Mouse (Mus musculus): ENCODE results near the gene Gm11562. TPM values are rescaled to one million over a fixed set of nuclear protein-coding genes. Genes with fewer than 3 reads are reported as not detected.
"Not testable (repeated sequence)": the region's sequence is repeated elsewhere in the genome, so short reads cannot be mapped to it uniquely, and the experiment has no call there.

Gm11562 gene
- total RNA-seq, 2 experiments from 2014 or later = not detected

- intact Hi-C loops (cut with DNase I); DNase-seq (ENCODE audit: low spot score in 2 of 2): not testable (repeated sequence)
Measured at GRCm38 (mm10) chr11:99597742-99598141, 22.5 kb downstream of the Gm11562 start, which contains the start of gene Krtap9-3. Krtap9-3 (minus strand) TSS chr11:99598105.

- DNase-seq (ENCODE audit: low spot score in 2 of 2) = no peak
- intact Hi-C loops (cut with DNase I) = no loop called here
Measured at GRCm38 (mm10) chr11:99590981-99591380, 29.3 kb downstream of the Gm11562 start, which contains the start of gene Krtap1-3. Krtap1-3 (minus strand) TSS chr11:99591339.

- intact Hi-C loops (cut with DNase I) = no loop called here
- DNase-seq (ENCODE audit: low spot score in 2 of 2) = peak; percentile 9 to 38
Measured at GRCm38 (mm10) chr11:99585096-99585495, 35.1 kb downstream of the Gm11562 start.

- intact Hi-C loops (cut with DNase I) = loop anchor here (5.0 kb wide), 1 partner anchor 584 kb away; no protein-coding TSS in a partner anchor
- DNase-seq (ENCODE audit: low spot score in 2 of 2) = no peak
Measured at GRCm38 (mm10) chr11:99583245-99583704, 37.0 kb downstream of the Gm11562 start, which contains the start of gene Krtap1-4. Krtap1-4 (minus strand) TSS chr11:99583654.

- DNase-seq (ENCODE audit: low spot score in 2 of 2) = no peak
- intact Hi-C loops (cut with DNase I) = loop anchor here (5.0 kb wide), 1 partner anchor 586 kb away; no protein-coding TSS in a partner anchor
Measured at GRCm38 (mm10) chr11:99581564-99581963, 38.7 kb downstream of the Gm11562 start.

GRCm38 (mm10) chr11:99581051-99581450, 39.2 kb downstream of the Gm11562 start:
- DNase-seq (ENCODE audit: low spot score in 2 of 2) = no peak
- intact Hi-C loops (cut with DNase I) = loop anchor here (5.0 kb wide), 1 partner anchor 586 kb away; no protein-coding TSS in a partner anchor

- no peak for DNase-seq (ENCODE audit: low spot score in 2 of 2)
- intact Hi-C loops (cut with DNase I) = loop anchor here (5.0 kb wide), 1 partner anchor 587 kb away; no protein-coding TSS in a partner anchor
Measured at GRCm38 (mm10) chr11:99580636-99581035, 39.6 kb downstream of the Gm11562 start, which contains the start of gene Krtap1-5. Krtap1-5 (minus strand) TSS chr11:99581016.

- peak; percentile 39 to 75 for DNase-seq (ENCODE audit: low spot score in 2 of 2)
- intact Hi-C loops (cut with DNase I) = loop anchor here (5.0 kb wide), 1 partner anchor 107 kb away; no protein-coding TSS in a partner anchor
Measured at GRCm38 (mm10) chr11:99574106-99574505, 46.1 kb downstream of the Gm11562 start.

GRCm38 (mm10) chr11:99573164-99573563, 47.1 kb downstream of the Gm11562 start:
- intact Hi-C loops (cut with DNase I) = loop anchor here (5.0 kb wide), 1 partner anchor 106 kb away; no protein-coding TSS in a partner anchor
- DNase-seq (ENCODE audit: low spot score in 2 of 2) = peak in 1 of 2 experiments; percentile 13

Other genes with a start within 250 kb of the Gm11562 start
- gene Krt28, start 245.5 kb downstream of the Gm11562 start, total RNA-seq (2021) = under 1 TPM; 0.22 to 0.34 TPM
- gene Krt10, start 231.1 kb downstream of the Gm11562 start, total RNA-seq (2021) = 10 to 100 TPM; 12.2 to 13.8 TPM
- 1 to 10 TPM; 8.5 to 9.7 TPM for gene Krt12, start 198.2 kb downstream of the Gm11562 start, total RNA-seq (2021)
- not detected for gene Krt20, start 182.3 kb downstream of the Gm11562 start, total RNA-seq (2021)
- gene Krt23, start 127.3 kb downstream of the Gm11562 start, total RNA-seq (2021) = not detected
- gene Krt39, start 99.1 kb downstream of the Gm11562 start, total RNA-seq (2021) = not detected
- not detected for gene Krt40, start 77.3 kb downstream of the Gm11562 start, total RNA-seq (2021)
- not detected for gene Krtap3-3, start 69.6 kb downstream of the Gm11562 start, total RNA-seq (2021)
- gene Krtap3-2, start 63.6 kb downstream of the Gm11562 start, total RNA-seq (2021) = not detected
- not detected for gene Gm11939, start 61.0 kb downstream of the Gm11562 start, total RNA-seq (2021)
- not detected for gene Krtap3-1, start 53.8 kb downstream of the Gm11562 start, total RNA-seq (2021)
- not detected for gene Krtap1-5, start 39.4 kb downstream of the Gm11562 start, total RNA-seq (2021)
- not detected for gene Krtap1-4, start 36.8 kb downstream of the Gm11562 start, total RNA-seq (2021)
- gene Krtap1-3, start 29.1 kb downstream of the Gm11562 start, total RNA-seq (2021) = not detected
- not detected for gene Krtap9-3, start 22.3 kb downstream of the Gm11562 start, total RNA-seq (2021)
- not detected for gene Gm11938, start 17.1 kb downstream of the Gm11562 start, total RNA-seq (2021)
- gene Gm11937, start 10.2 kb downstream of the Gm11562 start, total RNA-seq (2021) = not detected
- not detected for gene Krtap2-4, start 5.6 kb downstream of the Gm11562 start, total RNA-seq (2021)
- gene Krtap4-1, start 7.8 kb upstream of the Gm11562 start, total RNA-seq (2021) = not detected
- not detected for gene Krtap4-2, start 14.6 kb upstream of the Gm11562 start, total RNA-seq (2021)
- not detected for gene Krtap4-7, start 23.7 kb upstream of the Gm11562 start, total RNA-seq (2021)
- not detected for gene Gm11555, start 29.8 kb upstream of the Gm11562 start, total RNA-seq (2021)
- gene Gm11563, start 38.5 kb upstream of the Gm11562 start, total RNA-seq (2021) = not detected
- gene Krtap4-6, start 45.5 kb upstream of the Gm11562 start, total RNA-seq (2021) = not detected
- gene Gm14190, start 70.3 kb upstream of the Gm11562 start, total RNA-seq (2021) = not detected
- gene Gm14180, start 113.9 kb upstream of the Gm11562 start, total RNA-seq (2021) = not detected
- not detected for gene Gm11595, start 152.5 kb upstream of the Gm11562 start, total RNA-seq (2021)
- not detected for gene Krtap4-8, start 160.3 kb upstream of the Gm11562 start, total RNA-seq (2021)
- not detected for gene Krtap4-9, start 164.8 kb upstream of the Gm11562 start, total RNA-seq (2021)
- not detected for gene Gm11596, start 173.0 kb upstream of the Gm11562 start, total RNA-seq (2021)
- not detected for gene Gm11569, start 178.5 kb upstream of the Gm11562 start, total RNA-seq (2021)
- gene Gm11554, start 184.0 kb upstream of the Gm11562 start, total RNA-seq (2021) = not detected
- not detected for gene Krtap4-13, start 189.5 kb upstream of the Gm11562 start, total RNA-seq (2021)
- gene Gm11564, start 195.2 kb upstream of the Gm11562 start, total RNA-seq (2021) = not detected
- gene 2300003K06Rik, start 217.6 kb upstream of the Gm11562 start, total RNA-seq (2021) = not detected
- gene Krtap4-16, start 231.2 kb upstream of the Gm11562 start, total RNA-seq (2021) = not detected
- not detected for gene Gm11568, start 237.5 kb upstream of the Gm11562 start, total RNA-seq (2021)
- gene Gm11559, start 244.0 kb upstream of the Gm11562 start, total RNA-seq (2021) = not detected